Mouse (Mus musculus) cerebellum, postnatal 14 days (tissue): ENCODE results near the gene Kiss1.
"Not testable (repeated sequence)": the region's sequence is repeated elsewhere in the genome, so short reads cannot be mapped to it uniquely, and the experiment has no call there.

Experiments
- DNase-seq, 2 experiments: peaks; one replicate each; pipeline ENCODE4 v3.0.0; 2021; ENCODE audit warnings: mixed read lengths in 2 of 2

Gene Kiss1

DNA sequence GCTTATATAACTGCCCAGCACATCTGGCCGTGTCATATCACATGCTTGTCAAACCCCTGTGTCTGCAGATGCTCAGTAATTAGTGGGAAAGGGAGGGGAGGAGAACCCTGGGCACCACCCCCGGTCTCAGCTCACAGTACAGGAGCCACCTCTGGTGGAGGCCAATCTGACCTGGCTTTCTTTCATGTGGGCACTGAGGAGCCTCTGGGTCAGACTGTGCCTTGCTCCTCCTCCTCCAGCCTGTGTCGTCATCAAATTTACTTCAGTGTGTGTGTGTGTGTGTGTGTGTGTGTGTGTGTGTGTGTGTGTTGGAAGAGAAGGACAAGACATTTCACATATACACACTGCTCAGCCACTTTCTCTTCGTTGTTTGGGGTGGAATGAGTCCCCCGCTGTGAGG is 1.7 kb downstream of the Kiss1 start:
- DNase-seq, result no peak

DNA sequence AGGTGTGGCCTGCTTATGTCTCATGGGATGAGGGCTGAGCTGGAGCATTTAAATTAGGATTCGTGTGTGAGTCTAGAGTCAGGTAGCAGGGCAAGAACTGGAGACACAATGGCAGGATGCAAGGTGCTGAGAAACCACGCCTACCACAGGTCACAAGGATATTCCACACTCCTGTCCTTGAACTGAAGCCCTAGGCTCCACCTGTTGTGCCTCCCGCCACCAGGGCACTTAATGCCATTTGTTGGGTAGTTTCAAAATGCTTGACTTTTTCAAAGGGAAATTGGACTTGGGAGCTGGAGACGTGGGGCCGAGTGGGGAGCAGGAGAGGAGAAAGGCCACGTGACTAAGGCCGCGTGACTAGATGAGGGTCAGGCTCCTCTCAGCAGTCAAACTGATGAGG is 4.3 kb downstream of the Kiss1 start:
- no peak for DNase-seq

DNA sequence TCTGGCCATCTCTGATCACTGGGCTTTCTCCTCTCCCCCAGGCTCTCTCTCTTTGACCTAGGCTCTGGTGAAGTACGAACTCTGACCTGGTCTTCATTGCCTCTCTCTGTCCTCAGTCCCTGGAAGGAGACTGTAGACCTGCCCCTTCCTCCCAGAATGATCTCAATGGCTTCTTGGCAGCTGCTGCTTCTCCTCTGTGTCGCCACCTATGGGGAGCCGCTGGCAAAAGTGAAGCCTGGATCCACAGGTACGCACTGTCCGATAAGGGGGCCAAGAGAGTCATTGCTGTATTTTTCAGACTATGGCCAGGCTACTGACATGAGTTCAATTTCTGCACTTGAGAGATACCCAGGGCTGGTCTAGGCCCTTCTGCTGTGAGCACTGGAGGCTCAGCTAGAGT is 5.4 kb downstream of the Kiss1 start:
- DNase-seq, result no peak

DNA sequence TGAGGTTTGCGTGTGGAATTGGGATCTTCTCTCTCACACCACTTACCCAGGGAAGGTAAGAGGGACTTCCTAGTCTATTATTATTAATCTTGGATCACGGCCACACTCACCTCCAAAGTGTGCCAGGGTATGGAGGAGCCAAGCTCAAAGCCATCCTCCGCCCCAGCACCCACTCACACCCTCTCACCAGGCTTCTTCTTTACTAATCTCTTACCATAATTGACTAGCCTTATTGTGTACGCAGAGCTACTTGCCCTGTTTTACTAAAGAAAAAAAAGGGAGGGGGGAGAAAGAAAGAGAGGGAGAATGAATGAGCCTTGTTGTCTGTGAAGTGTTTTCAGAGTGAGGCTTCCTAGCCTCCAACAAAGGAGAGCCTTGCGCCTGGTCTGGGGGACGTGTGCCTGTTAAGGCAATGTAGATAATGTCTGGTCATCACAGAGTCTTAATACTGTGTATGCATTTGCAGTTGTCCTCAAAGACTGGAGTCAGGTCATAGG is 6.7 kb downstream of the Kiss1 start:
- DNase-seq, result no peak

DNA sequence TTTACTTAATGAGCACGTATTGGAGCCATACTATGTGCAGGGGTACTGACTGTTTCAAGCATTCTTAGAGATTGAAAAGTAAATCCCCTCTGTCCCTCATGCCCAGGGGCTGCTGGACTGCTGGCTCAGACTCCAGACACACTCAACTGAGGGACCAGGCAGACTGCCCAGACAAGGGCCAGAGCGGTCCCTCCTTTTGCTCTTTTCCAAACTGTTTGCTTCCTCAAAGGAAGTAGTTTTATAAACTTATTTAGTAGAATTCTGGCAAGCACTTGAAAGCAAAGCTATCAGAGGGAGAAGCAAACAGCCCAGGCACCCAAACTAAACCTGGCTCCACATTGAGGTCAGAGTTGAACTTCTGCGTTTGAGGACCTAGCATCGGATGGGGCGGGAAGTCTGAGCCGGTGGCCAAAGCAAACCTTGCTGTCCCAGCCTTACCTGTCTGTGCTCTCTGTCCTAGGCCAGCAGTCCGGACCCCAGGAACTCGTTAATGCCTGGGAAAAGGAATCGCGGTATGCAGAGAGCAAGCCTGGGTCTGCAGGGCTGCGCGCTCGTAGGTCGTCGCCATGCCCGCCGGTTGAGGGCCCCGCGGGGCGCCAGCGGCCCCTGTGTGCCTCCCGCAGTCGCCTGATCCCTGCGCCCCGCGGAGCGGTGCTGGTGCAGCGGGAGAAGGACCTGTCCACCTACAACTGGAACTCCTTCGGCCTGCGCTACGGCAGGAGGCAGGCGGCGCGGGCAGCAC is 7.4 kb downstream of the Kiss1 start:
- no peak for DNase-seq

DNA sequence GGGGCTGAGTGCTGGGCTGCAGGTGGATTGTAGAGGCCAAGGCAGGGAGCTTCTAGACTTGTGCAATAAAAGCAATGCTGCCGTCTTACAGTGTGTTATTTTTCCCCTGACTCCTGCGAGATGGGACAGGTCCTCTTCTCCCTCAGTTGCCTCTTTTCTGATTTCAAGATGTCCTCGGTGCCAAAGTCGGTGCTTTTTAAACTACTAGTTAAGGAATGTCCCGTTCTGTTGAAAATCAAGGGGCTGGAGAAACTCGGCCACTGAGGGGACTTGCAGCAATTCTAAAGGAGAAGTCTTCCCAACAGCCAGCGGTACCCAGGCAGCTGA is 7.9 kb downstream of the Kiss1 start:
- DNase-seq, result no peak

DNA sequence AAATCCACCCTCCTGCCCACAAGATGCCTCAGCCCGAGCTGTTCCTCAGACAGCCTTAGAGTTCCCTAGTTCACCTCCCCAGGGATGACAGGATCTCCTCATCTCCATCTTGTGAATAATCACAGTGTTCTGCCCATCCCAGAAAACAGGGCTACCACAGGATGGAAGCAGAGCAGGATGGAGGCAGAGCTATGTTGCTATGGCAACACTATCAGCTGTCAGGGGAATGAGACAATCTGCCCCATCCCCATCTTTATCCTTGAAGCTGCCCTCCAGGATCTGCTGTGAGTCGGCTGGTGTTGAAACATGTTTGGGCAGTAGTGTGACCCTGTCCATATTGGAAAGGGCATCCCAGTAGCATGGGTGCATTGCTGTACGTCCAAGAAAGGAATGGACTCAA is 9.5 kb downstream of the Kiss1 start:
- DNase-seq, result no peak

DNA sequence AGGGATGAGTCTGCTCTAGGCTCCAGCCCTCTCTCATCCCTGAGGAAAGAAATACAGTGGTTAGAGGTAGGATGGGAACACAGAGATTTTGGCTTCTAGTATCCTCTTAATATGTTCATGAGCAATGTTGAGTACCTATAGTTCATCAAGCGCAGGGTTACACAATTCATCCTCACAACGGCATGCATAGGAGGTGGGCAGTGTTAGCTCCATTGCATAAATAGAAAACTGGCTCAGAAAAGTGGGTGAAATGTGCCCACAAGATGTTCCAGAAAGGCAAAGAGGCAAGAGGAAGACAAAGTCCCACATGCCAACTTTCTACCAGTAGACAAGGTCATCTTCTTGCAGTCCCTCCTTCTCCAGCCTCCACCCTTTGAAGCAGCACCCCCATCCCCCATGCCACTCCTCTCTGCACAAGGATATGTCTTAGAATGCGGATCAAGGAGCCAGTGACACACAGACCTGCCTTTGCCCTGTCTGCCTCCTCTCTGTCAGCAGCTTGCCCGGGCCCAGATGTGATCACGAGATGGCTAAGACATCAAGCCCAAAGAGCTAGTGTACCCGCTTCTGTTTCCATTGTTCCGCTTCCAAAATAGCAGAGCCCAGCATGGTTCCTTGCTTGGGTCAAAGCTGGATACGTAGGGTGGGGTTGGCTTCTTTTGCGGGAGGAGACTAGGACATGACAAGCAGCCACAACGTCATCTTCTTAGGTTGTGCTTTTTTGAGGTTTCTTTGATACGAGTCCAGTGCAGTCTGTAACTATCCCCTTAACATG is 11.2 kb downstream of the Kiss1 start:
- no peak for DNase-seq

DNA sequence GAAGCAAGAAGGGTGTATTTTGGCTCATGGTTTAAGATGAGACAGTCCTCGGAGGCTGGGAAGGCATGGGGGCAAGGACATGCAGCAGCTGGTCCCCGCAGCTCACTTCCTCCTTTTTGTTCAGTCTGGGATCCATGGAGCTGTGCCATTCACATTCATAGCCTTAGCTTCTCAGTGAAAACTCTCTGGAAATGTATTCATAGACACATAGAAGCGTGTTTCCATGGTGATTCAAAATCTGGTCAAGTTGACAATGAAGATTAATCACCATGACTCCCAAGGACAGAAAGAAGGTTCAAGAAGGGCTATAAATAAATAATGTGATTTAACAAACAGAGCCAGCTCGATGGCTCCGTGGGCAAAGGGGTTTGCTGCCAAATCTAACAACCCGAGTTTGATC is 12.3 kb downstream of the Kiss1 start:
- DNase-seq, result no peak

DNA sequence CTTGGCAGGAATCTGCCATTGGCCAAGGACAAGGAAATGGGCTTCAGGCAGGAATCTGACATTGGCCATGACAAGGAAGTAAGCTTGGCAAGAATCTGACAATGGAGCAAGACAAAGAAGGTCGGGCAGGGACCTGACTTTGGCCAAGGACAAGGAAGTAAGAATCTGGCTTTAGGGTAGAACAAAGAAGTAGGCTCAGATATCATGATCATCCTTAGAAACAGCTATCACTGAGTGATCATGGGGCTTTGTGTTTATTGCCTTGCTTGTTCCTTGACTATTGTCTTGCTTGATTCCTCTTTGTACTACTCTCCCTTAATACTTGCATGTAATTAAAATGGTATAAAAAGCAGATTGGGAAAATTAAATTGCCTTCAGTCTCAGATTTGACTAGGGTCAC is 18.7 kb downstream of the Kiss1 start:
- DNase-seq, result not testable (repeated sequence)

DNA sequence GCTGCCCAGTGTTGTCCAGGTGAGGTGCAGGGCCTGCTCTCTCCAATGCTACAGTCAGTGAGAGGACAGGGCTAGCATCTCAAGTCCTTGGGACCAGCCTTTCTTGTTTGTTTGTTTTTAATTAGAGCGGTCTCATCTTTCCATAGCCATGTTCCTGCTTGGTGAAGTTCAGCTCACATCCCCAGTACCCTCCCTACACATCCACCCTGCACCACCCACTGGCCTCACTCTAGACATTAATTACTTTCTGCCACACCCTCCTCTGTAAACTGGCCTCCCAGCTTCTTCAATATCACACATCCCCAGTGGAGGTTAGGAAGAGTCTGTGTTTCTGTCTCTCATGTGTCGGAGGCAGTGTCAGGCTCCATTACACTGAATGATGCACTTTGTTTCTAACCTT is 22.7 kb downstream of the Kiss1 start:
- DNase-seq, result no peak

DNA sequence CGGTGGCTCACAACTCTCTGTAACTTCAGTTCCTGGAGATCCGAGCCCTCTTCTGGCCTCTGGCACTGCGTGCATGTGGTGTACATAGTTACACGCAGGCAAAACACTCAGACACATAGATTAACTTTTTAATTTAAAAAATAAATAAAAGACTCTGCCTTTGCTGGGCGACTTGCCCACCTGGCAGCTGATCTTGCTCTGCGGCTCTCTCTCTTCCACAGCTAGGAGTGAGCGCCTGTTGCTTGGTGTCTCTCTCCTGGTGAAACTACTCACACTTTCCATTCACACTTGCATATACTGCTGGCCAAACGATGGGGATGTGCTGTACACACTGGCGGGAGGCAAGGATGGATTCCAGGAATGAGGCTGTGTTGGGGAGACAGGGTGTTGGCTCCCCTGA is 24.9 kb downstream of the Kiss1 start:
- no peak for DNase-seq

DNA sequence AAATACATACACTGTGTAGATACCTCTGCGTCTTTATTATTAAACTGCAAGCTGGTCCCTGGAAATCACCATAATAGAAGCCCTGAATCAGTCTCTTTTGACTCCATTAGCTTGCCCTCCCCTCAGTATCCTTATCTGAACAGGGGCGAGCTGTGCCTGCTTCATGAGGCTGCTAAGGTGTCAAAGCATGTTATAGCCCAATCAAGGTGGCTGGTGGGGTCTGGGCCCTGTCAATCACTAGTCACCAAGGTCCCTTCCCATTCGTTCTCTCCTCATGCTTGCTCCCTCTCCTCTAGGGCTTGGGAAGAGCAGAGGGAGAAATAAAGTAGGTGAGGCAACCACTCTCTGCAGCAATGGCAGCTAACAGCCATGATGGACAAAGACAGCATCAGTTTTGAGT is 25.6 kb downstream of the Kiss1 start:
- DNase-seq, result no peak

DNA sequence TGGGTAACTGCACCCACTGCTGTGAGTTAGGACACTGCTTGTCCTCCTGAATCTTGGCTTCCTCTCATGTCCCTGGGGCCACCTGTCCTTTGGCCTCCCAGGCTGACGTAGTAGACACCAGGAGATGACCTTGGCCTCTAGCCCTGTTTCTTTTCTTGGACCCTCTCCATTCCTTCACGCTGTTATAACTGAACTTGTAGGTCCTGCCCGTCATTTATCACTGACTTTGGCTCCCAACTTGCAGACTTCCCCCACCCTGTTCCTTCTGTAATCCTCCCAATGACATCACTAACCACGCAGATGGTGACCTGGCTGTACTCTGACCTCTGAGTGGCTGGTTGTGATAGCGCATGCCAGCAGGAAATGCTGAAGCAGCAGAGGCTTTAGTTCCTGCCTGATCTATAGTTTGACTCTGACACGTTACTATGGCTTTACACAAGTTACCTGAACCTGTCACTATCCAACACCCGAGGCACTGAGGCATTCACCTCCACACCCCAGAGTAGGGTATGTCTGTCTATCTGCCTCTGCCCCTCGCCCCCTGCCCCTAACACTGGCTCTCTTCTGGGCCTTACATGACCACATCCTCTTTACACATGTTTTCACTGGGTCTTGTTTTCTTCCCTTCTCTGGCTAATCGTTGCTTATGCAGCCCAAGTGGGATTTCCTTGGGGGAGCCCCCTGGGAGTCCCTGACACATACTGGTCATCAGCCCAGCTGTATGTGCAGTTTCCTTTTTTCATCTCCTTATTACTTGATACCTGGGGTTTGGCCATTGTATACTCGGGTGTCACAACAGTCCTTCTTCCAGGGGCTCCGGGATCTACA is 26.2 kb downstream of the Kiss1 start:
- DNase-seq, result no peak

DNA sequence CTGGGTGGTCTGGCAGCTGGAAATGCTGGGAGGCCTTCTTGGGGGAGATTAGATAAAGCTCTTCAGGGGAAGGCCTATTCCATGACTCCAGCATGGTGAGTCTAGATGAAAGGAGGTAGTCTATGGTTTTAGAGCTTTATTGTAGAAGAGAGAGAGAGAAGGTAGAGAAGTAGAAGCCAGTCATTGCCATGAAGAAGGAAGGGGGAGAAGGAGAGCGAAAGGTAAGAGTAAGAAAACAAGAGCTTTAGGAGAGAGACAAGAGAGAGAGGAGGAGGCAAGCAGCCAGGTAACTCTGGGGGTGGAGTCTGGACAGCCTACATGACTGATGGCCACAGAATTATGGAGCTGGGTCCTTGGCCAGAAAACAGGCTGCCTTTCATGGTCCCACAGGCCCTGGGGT is 28.5 kb downstream of the Kiss1 start, which contains the start of gene Ren1:
Gene Ren1, plus strand, starts transcription at position 301 of the 400 bp plus-strand sequence.
- DNase-seq, result no peak

DNA sequence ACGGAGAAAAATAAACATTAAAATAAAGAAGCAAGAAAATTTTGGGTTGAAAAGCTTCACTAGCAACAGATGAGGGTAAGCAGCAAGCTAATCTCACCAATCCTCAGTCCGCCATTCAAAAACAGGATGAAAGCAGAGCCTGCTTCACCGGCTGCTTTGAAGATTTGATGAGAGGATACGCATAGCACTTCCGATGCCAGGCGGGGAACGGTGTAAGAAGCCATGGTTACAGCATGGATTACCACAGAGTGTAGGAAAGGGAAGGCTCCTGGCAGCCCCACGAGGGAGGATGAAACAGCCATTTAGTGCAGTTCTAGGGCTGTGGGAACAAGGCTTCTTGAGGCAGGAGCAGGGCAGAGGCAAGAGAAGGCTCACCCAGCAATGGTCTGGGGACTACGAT is 30.1 kb downstream of the Kiss1 start:
- DNase-seq, result no peak

DNA sequence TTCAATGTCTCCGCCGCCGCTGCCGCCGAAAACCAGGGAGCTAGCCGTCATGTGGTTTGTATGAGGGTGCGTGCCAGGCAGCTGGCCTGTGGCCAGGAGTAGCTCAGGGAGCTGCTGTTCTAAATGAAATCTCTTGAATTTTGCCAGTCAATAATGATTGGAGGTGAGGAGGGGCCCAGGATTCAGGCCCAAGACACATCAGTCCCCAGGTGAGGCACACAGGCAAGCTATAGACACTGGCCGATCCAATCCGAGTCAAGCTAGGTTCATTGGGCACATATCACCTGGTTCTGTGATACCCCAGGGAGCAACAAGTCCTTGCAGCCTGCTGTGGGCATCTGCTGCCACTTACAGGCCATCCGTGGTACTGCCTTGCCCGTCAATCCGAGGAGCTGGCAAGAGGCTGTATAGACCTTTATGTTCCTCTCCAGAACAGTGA is 31.7 kb downstream of the Kiss1 start:
- peak; percentile 92 to 94 for DNase-seq

DNA sequence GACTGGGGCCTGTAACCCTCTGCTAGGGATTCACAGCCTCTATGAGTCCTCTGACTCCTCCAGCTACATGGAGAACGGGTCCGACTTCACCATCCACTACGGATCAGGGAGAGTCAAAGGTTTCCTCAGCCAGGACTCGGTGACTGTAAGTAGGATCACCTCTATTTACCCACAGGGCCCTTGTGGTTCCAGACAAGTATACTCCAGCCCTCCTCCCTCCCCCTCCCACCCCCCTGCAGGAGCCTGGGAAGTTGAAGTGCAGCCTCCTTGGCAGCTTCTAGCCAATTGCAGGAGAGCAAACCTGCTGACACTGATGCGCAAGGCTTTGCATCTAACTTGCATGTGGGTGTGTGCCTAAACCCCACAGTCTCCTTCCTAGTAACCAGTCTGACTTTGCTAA is 33.8 kb downstream of the Kiss1 start:
- DNase-seq, result no peak

DNA sequence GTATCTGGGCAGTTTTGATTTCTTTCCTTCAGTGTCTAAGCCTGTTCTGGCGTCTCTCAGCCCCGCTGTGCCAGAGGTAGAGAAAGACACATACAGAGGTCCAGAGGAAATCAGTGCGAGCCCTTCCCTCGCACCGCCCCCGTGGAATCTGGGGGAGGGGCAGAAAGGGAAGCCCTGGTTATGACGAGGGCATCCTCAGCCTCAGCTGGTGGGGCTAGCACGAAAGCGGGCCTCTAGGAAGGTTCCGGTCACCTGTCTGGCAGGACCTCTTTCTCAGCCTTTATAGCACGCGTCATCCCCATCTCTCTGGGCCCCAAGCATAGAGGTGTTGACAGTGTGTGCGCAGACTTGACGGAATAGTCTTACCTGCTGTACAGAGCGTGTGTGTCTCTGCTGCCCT is 34.2 kb downstream of the Kiss1 start:
- DNase-seq, result peak in 1 of 2 experiments; percentile 1

DNA sequence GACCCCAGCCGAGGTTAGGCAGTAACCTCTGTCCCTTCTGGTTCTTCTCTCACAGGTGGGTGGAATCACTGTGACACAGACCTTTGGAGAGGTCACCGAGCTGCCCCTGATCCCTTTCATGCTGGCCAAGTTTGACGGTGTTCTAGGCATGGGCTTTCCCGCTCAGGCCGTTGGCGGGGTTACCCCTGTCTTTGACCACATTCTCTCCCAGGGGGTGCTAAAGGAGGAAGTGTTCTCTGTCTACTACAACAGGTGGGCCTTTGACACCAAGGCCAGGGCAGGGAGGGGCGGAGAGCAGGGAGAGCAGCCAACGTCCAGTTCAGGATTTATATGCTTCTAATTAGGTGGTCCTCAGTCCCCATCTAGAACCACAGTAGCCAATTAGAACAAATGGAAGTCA is 34.7 kb downstream of the Kiss1 start:
- DNase-seq, result peak in 1 of 2 experiments; percentile 5

DNA sequence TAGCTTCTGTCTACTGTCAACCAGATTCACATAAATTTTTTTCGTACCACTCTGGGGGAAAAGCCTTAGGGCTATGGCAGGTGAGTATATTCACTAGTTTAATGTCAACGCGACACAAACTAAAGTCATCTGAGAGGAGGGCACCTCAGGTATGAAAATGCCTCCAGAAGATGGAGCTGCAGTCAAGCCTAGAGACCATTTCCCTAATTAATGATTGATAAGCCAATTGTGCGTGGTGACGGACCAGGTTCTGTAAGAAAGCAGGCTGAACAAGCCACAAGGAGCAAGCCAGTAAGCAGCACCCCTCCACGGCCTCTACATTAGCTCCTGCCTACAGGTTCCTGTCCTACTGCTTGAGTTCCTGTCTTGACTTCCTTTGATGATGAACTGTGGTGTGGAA is 39.3 kb downstream of the Kiss1 start:
- DNase-seq, result no peak

DNA sequence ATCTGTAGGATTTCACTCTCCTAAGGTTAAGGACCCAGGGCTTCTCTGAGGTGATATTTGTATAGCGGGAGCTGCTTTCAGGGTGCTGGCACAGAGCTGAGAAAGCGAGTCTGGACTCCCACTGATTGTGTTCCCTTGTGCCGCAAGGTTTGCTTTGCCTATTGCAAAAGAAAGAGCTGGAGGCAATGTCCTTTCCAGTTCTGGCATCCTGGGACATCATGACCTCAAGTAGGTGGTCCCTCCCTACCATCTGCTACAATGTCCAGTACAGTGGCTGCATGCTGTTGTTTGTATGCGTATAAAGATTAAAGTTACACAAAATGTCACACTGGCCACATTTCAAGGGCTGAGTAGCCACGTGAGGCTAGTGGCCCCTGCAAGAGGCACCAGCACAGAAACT is 40.4 kb downstream of the Kiss1 start:
- no peak for DNase-seq

DNA sequence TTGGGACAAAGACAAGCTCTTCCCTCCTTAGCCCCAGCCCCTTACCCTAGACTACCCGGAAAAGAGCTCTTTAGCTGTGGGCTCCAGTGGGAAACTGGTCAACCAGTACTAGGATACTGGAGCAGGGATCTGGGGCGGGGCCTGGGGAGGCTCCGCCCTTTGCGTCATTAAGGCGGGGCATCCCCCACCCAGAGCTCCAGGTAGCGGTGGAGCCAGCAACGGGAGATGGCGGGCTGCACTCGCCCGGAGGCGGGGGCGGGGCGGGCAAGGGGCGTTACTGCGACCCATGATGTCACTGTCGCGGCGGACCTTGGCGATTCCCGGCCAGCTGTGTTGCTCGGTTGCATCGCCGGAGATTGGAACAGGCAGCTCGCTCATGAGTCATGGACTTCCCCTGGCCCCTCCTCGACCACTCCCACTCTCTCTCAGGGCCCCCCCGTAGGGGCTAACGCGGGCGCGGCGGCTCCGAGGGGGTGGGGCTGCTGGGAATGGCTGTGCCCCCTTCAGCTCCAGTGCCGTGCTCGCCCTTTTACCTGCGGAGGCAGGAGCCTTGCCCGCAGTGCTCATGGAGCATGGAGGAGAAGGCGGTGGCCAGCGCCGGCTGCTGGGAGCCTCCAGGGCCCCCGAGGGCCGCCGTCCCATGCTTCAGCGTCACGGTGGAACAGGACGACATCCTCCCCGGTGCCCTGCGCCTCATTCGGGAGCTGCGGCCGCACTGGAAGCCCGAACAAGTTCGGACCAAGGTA is 41.8 kb downstream of the Kiss1 start, which contains the start of gene Etnk2:
Gene Etnk2, plus strand, starts transcription at position 297 of the 746 bp plus-strand sequence.
- peak; percentile 75 to 77 for DNase-seq
